Mouse (Mus musculus): ENCODE measurements around the gene Pdgfb. TPM values are rescaled to one million over a fixed set of nuclear protein-coding genes. Genes with fewer than 3 reads are reported as not detected.

Pdgfb gene
- 10 to 100 TPM; 28.5 to 37.6 TPM for total RNA-seq (2021)
- long read RNA-seq, experiment 1, transcript Pdgfb-201 (7 exons, 2,944 nt): major isoform, 25 of 97 reads
- long read RNA-seq, experiment 1, partial matches to known transcripts: 10 of 97 reads
- long read RNA-seq, experiment 1, other reads (novel, unspliced or antisense): 62 of 97 reads
- long read RNA-seq, experiment 2, transcript Pdgfb-201 (7 exons, 2,944 nt): major isoform, 15 of 70 reads
- long read RNA-seq, experiment 2, partial matches to known transcripts: 11 of 70 reads
- long read RNA-seq, experiment 2, other reads (novel, unspliced or antisense): 44 of 70 reads

DNA sequence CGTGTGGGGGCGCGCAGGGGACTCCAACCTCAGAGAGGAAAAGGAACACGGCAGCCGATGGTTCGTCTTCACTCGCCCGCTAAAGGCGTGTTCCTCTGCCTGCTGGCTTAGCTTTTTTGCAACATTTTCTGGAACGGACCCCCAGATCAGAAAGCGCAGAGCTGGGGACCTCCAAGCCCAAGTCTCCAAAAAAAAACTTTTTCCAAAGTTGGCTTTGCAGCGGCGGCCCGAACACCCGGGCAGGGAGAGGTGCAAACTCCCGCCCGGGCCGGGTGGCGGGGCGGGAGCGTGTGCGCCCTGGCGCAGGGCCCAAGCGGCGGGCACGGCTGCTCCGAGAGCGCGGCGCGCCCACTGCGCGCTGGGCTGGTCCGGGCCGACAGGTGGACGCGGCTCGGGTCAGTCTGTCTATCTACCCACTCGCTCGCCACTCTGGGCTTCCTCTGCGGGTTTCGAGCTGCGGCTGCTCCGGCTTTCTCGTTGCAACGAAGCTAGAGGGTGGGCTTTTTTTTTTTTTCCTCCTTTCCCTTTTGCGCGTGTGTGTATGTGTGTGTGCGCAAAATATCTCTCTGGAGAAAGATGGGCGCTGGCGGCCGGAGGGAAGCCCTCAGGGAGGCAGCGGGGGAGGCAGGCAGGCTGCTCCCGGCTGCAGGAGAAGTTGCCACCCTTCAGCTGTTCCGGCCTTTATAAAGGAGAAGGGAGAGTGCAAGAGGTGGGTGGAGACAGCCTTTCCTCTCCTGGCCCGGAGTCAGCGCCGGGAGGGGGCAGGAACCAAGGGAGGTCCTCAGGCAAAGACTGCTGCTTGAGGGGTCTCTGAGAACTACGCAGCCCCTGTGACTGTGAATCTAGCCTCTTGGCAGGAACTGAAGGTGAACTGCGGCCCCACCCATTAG lies at the start of gene Pdgfb:
Gene Pdgfb (minus strand): TSS at position 657 of the 890 bp plus-strand sequence.
- DNase-seq (ENCODE audit: low spot score in 2 of 2): peak; percentile 59 to 73

GRCm38 (mm10) chr15:80062821-80063220 lies 48.0 kb upstream of the Pdgfb start:
- no peak for DNase-seq (ENCODE audit: low spot score in 2 of 2)

GRCm38 (mm10) chr15:80062339-80062738 lies 47.6 kb upstream of the Pdgfb start:
- no peak for DNase-seq (ENCODE audit: low spot score in 2 of 2)

DNA sequence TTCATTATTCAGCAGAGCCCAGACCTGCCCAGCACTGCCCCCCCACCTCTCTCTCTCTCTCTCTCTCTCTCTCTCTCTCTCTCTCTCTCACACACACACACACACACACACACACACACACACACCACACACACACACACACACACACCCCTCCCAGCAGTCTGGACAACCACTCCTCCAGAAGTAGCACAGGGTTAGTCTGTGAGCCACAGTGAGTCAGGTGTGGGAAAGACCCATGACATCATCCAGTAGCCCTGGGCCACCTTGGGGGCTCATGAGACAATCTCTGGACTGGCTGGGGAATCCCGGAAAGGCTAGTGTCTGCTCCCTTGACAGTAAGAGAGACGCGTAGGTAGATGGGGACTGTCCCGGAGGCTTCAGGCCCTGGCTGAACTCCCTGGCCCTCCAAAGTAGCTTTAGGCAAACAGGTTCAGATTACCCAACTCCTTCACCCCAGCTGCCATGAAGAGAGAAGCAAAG lies 46.3 kb upstream of the Pdgfb start:
- DNase-seq (ENCODE audit: low spot score in 2 of 2): no peak

GRCm38 (mm10) chr15:80060356-80061070 lies 45.7 kb upstream of the Pdgfb start:
- DNase-seq (ENCODE audit: low spot score in 2 of 2): no peak

- no peak for DNase-seq (ENCODE audit: low spot score in 2 of 2)
These were observed 44.8 kb upstream of the Pdgfb start for GRCm38 (mm10) chr15:80059606-80060005.

- DNase-seq (ENCODE audit: low spot score in 2 of 2): no peak
These were observed 43.4 kb upstream of the Pdgfb start for GRCm38 (mm10) chr15:80058151-80058550.

DNA sequence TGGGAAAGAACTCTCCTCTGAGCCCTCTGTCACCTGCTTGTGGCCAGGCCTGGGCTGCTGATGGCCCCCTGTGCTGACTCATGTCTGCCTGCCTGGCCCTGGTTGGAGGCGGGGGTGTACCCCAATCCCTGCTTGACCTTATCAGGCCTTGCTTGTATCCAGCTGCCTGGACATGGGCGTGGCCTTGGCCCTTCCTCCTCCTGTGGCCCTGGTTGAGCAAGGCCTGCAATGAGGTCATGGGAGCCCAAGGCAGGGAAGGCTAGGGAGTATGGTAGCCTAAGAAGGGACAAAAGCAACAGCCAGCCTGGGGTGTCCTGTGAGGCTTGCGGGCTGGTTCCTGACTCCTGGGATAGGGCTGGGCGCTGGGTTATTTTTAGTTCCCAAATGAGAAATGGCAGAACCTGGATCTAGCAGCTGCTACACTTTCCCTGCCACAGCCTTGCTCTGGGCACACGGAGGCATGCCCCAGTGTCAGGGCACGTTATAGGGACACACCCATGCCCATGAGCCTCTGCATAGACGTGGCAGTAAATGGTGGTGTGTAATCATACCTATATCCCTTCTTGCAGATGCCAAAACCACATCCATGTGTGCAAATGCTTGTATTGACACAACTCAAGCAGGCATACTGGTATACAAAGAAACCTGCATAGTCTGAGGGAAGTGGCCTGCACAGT lies 39.4 kb upstream of the Pdgfb start:
- DNase-seq (ENCODE audit: low spot score in 2 of 2): no peak

DNA sequence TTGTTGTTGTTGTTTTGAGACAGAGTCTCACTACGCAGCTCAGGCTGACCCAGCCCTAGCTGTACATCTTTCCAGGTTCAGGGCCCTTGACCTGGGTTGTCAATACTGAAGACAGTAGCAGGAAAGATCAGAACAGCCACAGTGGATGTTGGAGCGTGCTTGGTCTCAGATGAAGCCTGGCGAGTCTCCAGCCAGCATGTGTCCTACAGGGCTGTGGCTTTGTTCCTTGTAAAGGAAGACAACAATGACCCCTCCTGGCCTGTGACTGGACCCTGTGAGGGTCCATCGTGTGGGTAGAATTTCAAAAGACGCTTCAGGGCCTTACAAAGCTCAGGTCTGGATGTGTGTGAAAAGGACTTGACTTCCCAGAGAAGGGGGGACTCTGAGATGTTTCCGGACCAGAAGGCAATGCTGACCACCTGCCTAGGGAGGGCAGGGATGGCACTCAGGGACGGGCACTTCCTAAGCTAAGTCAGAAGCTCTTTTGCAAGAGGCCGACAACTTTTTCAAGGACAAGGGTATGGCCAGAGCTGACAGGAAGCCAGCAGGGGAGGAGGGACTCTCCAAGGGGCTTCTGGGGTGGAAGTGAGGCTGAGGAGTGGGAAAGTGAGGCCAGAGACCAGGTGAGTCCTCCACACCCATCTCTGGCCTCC lies 38.7 kb upstream of the Pdgfb start:
- no peak for DNase-seq (ENCODE audit: low spot score in 2 of 2)

- DNase-seq (ENCODE audit: low spot score in 2 of 2): no peak
These were observed 37.0 kb upstream of the Pdgfb start for GRCm38 (mm10) chr15:80051782-80052181.

DNA sequence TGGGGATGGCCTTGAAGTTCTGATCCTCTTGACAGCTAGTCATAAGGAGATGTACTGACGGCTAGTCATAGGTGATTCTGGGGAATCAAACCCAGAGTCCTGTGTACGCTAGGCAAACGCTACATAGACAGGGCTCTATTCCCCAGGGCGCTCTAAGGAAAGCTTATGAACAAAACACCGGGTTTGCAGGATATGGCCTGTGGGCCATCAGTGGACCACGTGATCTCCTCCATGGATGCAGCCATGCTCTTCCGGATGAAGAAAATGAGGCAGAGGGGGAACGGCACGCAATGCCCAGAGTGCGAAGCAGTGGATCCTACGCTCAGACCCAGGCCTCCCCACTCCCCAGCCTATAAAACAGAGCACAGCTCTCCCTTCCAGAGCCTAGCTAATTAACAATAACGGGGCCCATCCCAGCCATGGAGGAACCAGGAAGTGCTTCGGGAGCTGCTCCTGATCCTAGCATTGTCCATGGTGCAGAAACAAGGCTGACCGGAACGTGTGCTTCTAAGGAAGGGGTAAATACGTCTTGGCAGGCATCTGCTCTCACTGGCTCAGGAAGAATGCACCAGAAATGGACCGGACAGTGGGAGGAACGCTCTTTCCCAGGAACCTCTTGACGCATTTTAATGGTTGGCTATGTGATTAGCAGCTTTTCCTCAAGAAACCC lies 36.5 kb upstream of the Pdgfb start:
- DNase-seq (ENCODE audit: low spot score in 2 of 2): no peak

GRCm38 (mm10) chr15:80050093-80050492 lies 35.3 kb upstream of the Pdgfb start:
- no peak for DNase-seq (ENCODE audit: low spot score in 2 of 2)

DNA sequence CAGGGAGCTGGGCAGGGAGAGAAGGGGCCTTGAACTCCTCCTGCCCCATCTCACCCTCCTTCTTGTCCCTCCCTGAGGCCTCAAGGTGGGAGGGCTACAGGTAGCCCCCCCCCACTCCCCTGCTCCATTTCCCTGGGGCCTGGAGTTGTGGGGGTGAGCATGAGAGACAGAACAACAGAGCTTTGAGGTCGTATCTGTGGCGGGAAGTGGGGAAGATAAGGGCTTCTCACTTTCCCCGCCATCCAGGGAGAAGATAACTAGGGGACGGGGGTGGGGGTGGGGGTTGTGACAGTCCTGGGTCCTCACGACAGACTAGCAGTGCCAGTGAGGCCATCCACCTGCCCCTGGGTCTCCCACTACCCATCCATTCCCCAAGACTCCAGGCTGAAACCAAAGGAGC lies 33.2 kb upstream of the Pdgfb start:
- DNase-seq (ENCODE audit: low spot score in 2 of 2): no peak

DNA sequence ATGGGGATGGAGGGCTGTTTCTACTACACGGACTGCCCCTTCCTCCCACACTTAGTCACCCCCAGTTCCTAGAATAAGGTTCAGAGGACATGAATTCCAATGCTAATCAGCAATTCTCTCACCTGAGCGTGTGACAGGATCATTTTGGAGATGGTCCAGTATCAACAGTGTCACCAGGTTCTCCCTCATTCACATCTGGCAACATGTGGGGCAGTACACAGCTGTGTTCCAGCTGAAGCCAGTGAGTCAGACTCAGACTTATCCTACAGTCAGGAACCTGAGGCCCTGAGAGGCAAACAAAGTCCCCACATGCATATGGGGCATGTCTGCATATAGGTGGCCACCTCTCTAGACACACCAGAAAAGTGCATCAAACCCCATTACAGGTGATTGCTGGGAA lies 32.5 kb upstream of the Pdgfb start:
- DNase-seq (ENCODE audit: low spot score in 2 of 2): no peak

- no peak for DNase-seq (ENCODE audit: low spot score in 2 of 2)
These were observed 31.0 kb upstream of the Pdgfb start for GRCm38 (mm10) chr15:80045749-80046148.

- DNase-seq (ENCODE audit: low spot score in 2 of 2): no peak
These were observed 29.5 kb upstream of the Pdgfb start for GRCm38 (mm10) chr15:80044249-80044648.

DNA sequence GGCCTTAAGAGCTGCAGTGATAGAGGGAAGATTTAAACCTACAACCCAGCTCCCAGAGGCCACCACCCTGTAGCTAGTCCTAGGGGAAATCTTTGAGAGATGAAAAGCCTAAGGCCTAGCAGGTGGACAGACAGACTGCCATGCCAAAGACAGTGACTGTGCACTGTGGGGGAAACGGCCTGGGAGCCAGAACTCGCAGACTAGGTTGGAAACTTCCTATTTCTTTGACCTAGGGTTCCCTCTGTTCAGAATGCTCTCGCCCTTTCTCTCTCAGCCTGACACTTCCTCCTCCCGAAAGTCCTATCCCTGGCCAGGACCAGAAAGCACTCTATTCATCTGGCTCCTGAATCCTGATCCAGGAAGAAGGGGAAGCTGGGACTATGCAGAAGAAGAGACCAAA lies 27.4 kb upstream of the Pdgfb start:
- no peak for DNase-seq (ENCODE audit: low spot score in 2 of 2)

DNA sequence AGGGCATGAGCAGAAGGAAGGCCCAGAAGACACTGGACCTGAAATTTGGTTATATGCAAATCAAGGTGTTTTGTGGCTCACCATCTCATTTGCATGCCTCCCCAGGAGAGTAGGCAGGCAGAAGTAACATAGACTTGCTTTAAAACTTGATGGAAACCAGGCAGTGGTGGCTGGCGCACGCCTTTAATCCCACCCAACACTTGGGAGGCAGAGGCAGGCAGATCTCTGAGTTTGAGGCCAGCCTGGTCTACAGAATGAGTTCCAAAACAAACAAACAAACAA lies 23.3 kb upstream of the Pdgfb start:
- no peak for DNase-seq (ENCODE audit: low spot score in 2 of 2)

DNA sequence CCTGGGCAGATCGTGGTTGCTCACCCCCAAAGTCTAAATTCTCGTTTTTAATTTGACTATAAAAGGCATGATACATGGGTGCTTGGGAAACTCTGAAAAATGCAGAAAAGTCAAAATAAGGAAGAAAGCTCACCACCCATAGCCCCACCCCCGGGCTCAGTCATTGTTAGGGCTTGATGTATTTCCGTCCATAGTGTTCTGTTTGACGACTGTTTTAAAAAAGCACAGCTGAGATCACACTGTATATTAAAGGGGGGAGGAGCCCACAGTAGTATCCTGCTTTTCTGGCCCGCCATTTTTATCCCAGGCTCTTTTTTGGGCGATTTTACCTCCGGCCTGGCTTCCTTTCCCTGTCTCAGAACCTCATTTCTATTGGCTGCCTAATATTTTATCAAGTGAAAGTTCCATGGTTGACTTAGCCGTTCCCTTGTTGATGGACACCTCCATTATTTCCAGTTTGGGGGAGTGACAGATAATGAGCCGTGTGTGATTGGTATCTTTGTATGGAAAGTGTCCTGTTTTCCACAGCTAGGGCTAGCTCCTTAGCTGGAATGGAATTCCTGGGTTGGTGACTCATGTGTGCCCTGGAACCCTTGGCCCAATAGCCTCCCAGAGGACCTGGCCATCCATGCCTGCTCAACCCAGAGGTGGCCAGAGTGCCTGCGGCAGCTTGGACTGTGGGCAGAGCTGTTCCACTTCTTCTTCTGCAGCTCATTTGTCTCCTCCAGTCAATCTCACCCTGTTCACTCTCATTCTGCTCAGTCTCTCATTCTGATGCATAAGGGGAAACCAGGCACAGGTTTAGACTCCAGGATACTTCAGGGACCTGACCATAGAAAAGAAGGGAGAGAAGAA lies 22.7 kb upstream of the Pdgfb start:
- no peak for DNase-seq (ENCODE audit: low spot score in 2 of 2)
